ENCODE assay signal across 8 mouse cellular contexts in the genomic region with DNA sequence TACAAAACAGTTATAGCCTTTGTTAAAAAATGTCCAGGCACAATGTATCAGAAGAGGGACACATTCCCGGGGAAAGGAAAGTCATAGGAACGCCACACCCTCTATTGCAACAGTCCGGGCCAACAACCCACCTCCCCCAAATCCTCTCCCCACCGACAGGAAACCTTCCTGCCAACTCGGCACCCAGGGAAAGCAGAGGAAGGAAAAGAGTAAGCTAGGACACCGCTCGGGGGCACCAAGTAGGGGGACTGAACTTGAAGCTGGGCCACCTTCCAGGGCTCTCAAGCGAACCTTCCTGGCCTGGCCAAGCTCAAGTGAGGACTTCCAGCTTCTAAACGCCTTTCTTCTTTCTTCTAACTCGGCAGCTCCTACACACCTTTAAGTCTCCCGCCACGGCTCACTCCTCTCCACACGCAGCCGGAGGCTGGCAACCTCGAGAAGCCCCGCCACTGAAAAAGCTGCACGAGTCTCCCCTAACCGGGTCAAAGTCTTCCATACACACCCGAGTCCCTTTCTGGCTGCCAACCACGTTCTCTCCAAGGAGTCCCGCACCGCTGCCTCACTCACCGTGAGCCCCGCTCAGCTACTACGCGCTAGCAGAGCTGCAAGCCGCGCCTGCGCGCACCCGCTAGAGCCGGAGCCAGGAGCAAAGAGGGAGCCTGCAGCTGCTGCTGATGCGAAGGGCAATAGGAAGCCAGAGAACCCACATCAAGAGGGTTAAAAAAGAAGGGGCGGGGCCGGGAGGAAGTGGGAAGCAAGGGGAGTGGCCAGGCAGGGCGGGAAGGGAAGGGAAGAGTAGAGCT. TPM values are rescaled to one million over a fixed set of nuclear protein-coding genes. Genes with fewer than 3 reads are reported as not detected.
DNase-seq lines count a peak whose midpoint lies in the region; ATAC-seq and TF ChIP-seq lines count a peak whose summit lies in the region.

TSS of gene Prrg1 (minus strand) at position 695 of the 803 bp plus-strand sequence.

- peak within 1 kb of the TSS; percentile 71 for H3K9ac ChIP-seq in heart, embryonic 14.5 days (ENCODE audit: low read length)
- H3K9ac ChIP-seq in liver, embryonic 15.5 days: peak within 1 kb of the TSS; percentile 37
- H3K9ac ChIP-seq in neural tube, embryonic 14.5 days (replicated peaks; ENCODE audit: low read depth, low read length): peak within 1 kb of the TSS; percentile 55

- peak within 1 kb of the TSS; percentile 30 for H3K4me3 ChIP-seq in C2C12 (ENCODE audit: insufficient read depth, poor library complexity, severe bottlenecking)
- peak within 1 kb of the TSS; percentile 77 for H3K4me3 ChIP-seq in bone marrow macrophage, adult 2 months (ENCODE audit: insufficient read depth, low read length)
- peak within 1 kb of the TSS; percentile 58 for H3K4me3 ChIP-seq in forebrain, embryonic 10.5 days
- H3K4me3 ChIP-seq in heart, embryonic 14.5 days (ENCODE audit: control insufficient read depth in 1 of 2, insufficient read depth in 1 of 2, low read depth in 1 of 2, low read length in 2 of 2): peak within 1 kb of the TSS; percentile 53 to 61
- peak within 1 kb of the TSS; percentile 61 for H3K4me3 ChIP-seq in liver, embryonic 15.5 days (replicated peaks)
- peak within 1 kb of the TSS; percentile 44 for H3K4me3 ChIP-seq in neural tube, embryonic 14.5 days (ENCODE audit: low read depth, low read length)
- peak within 1 kb of the TSS; percentile 80 for H3K4me3 ChIP-seq in testis, adult 2 months (ENCODE audit: control insufficient read depth, low read depth, low read length)

- no peaks in the 10 kb centered on the region for H3K79me3 ChIP-seq in C2C12 (ENCODE audit: low read depth)

- H3K27ac ChIP-seq in bone marrow macrophage, adult 2 months (ENCODE audit: insufficient read depth, low read depth, low read length): peak within 1 kb of the TSS; percentile 46
- H3K27ac ChIP-seq in forebrain, embryonic 10.5 days: peak within 1 kb of the TSS; percentile 87
- peak within 1 kb of the TSS; percentile 68 to 86 for H3K27ac ChIP-seq in heart, embryonic 14.5 days (replicated peaks in 1 of 2; ENCODE audit: control insufficient read depth in 1 of 2, insufficient read depth in 1 of 2, low read depth in 2 of 2, low read length in 2 of 2)
- 0 out of 2 replicates have a peak within 1 kb of the TSS, but pooled peaks have one; percentile 41 for H3K27ac ChIP-seq in liver, embryonic 15.5 days (replicated peaks)
- peak within 1 kb of the TSS; percentile 66 for H3K27ac ChIP-seq in neural tube, embryonic 14.5 days (ENCODE audit: low read depth, low read length)
- peak within 1 kb of the TSS; percentile 42 for H3K27ac ChIP-seq in testis, adult 2 months (ENCODE audit: control insufficient read depth, insufficient read depth, low read depth, low read length)

- peak within 1 kb of the TSS; percentile 62 for H3ac ChIP-seq in C2C12 (ENCODE audit: control insufficient read depth, insufficient read length, low read depth)

- H3K9me3 ChIP-seq in forebrain, embryonic 10.5 days: 0 out of 2 replicates have a peak, but pooled peaks cover 3% of the 10 kb centered on the region
- H3K9me3 ChIP-seq in heart, embryonic 14.5 days (ENCODE audit: control insufficient read depth, low read length): no peaks in the 10 kb centered on the region
- no peaks in the 10 kb centered on the region for H3K9me3 ChIP-seq in liver, embryonic 15.5 days (replicated peaks)
- no peaks in the 10 kb centered on the region for H3K9me3 ChIP-seq in neural tube, embryonic 14.5 days (ENCODE audit: control insufficient read depth, low read length)

- H3K79me2 ChIP-seq in C2C12 (ENCODE audit: control insufficient read depth, insufficient read depth): no peaks in the 10 kb centered on the region

- WGBS in forebrain, embryonic 10.5 days: 16% methylated on average over 35 of the region's 36 CpGs
- WGBS in heart, embryonic 14.5 days: 10% methylated on average over 36 of the region's 36 CpGs
- WGBS in liver, embryonic 15.5 days (ENCODE audit: insufficient replicate concordance): 9% methylated on average over 36 of the region's 36 CpGs
- WGBS in neural tube, embryonic 14.5 days: 11% methylated on average over 36 of the region's 36 CpGs

- no peak for TF ChIP-seq CTCF in C2C12 (IDR thresholded peaks at IDR 0.05; ENCODE audit: control insufficient read depth, insufficient read depth, insufficient read length)
- TF ChIP-seq CTCF in bone marrow macrophage, adult 2 months (IDR thresholded peaks at IDR 0.05; ENCODE audit: low read depth, low read length): no peak
- no peak for TF ChIP-seq CTCF in testis, adult 2 months (IDR thresholded peaks at IDR 0.05; ENCODE audit: control insufficient read depth, insufficient read depth, insufficient replicate concordance, low read depth, low read length)

- peak; percentile 76 for DNase-seq in forebrain, embryonic 10.5 days (ENCODE audit: extremely low spot score, low spot score)
- peak; percentile 84 for DNase-seq in kidney, postnatal 14 days

- TF ChIP-seq POLR2A in bone marrow macrophage, adult 2 months (IDR thresholded peaks at IDR 0.05; ENCODE audit: borderline replicate concordance, low read depth, low read length): no peak
- peak; percentile 50 for TF ChIP-seq POLR2A in testis, adult 2 months (IDR thresholded peaks at IDR 0.05; ENCODE audit: control insufficient read depth, low read depth, low read length)

- no peaks in the 10 kb centered on the region for H3K36me3 ChIP-seq in C2C12 (ENCODE audit: control insufficient read depth, insufficient read depth)
- no peaks in the 10 kb centered on the region for H3K36me3 ChIP-seq in forebrain, embryonic 10.5 days (replicated peaks)
- no peaks in the 10 kb centered on the region for H3K36me3 ChIP-seq in heart, embryonic 14.5 days (ENCODE audit: control insufficient read depth, insufficient read depth, low read length)
- H3K36me3 ChIP-seq in liver, embryonic 15.5 days (replicated peaks): no peaks in the 10 kb centered on the region
- no peaks in the 10 kb centered on the region for H3K36me3 ChIP-seq in neural tube, embryonic 14.5 days (ENCODE audit: control insufficient read depth, insufficient read depth, low read length)
- H3K36me3 ChIP-seq in testis, adult 2 months (ENCODE audit: control insufficient read depth, insufficient read depth, low read length): no peaks in the 10 kb centered on the region

- H3K4me2 ChIP-seq in heart, embryonic 14.5 days (ENCODE audit: low read length): peak within 1 kb of the TSS; percentile 50
- H3K4me2 ChIP-seq in liver, embryonic 15.5 days: peak within 1 kb of the TSS; percentile 65
- H3K4me2 ChIP-seq in neural tube, embryonic 14.5 days (ENCODE audit: low read depth, low read length): peak within 1 kb of the TSS; percentile 40; the same call in 1 of the 2 replicates

- H3K4me1 ChIP-seq in bone marrow macrophage, adult 2 months (ENCODE audit: control insufficient read depth, insufficient read depth, low read length): 0 out of 2 replicates have a peak, but pooled peaks cover 2% of the 10 kb centered on the region
- H3K4me1 ChIP-seq in forebrain, embryonic 10.5 days: no peaks in the 10 kb centered on the region
- no peaks in the 10 kb centered on the region for H3K4me1 ChIP-seq in heart, embryonic 14.5 days (ENCODE audit: control insufficient read depth in 2 of 2, insufficient read depth in 2 of 2, low read length in 2 of 2)
- no peaks in the 10 kb centered on the region for H3K4me1 ChIP-seq in liver, embryonic 15.5 days (replicated peaks)
- no peaks in the 10 kb centered on the region for H3K4me1 ChIP-seq in neural tube, embryonic 14.5 days (ENCODE audit: control insufficient read depth, insufficient read depth, low read length)
- peaks cover 2% of the 10 kb centered on the region; the same call in 1 of the 2 replicates for H3K4me1 ChIP-seq in testis, adult 2 months (ENCODE audit: control insufficient read depth, insufficient read depth, low read length)

- no peaks in the 10 kb centered on the region for H3K27me3 ChIP-seq in C2C12 (ENCODE audit: control insufficient read depth, insufficient read depth, insufficient read length)
- no peaks in the 10 kb centered on the region for H3K27me3 ChIP-seq in forebrain, embryonic 10.5 days (ENCODE audit: poor library complexity, severe bottlenecking)
- no peaks in the 10 kb centered on the region for H3K27me3 ChIP-seq in heart, embryonic 14.5 days (ENCODE audit: control insufficient read depth, insufficient read depth, low read length)
- no peaks in the 10 kb centered on the region for H3K27me3 ChIP-seq in liver, embryonic 15.5 days
- H3K27me3 ChIP-seq in neural tube, embryonic 14.5 days (ENCODE audit: control insufficient read depth, insufficient read depth, low read length): no peaks in the 10 kb centered on the region
- no peaks in the 10 kb centered on the region for H3K27me3 ChIP-seq in testis, adult 2 months (ENCODE audit: control insufficient read depth, insufficient read depth, low read length)

- ATAC-seq in heart, embryonic 14.5 days (ENCODE audit: insufficient number of reproducible peaks, insufficient read depth, low FRiP score, low read depth): peak; percentile 88
- ATAC-seq in liver, embryonic 15.5 days (ENCODE audit: insufficient read depth): peak; percentile 91
- ATAC-seq in neural tube, embryonic 14.5 days (ENCODE audit: low read depth): peak; percentile 98

TF ChIP-seq in C2C12, 6 proteins besides CTCF, POLR2A, EP300 and RAD21:
- no peak for TF ChIP-seq MYOG (IDR thresholded peaks at IDR 0.05; ENCODE audit: control insufficient read depth, extremely low read depth, insufficient read length)
- TF ChIP-seq MAX (IDR thresholded peaks at IDR 0.05): no peak

RNA-seq across cellular contexts. Expression of gene Prrg1, which starts in this region (rescaled TPM):
- 1.1 TPM for polyA plus RNA-seq in C2C12 (2012; fragmentation: generic; extraction: Trizol)
- polyA plus RNA-seq in bone marrow macrophage, adult 2 months (2012; ENCODE audit: insufficient read depth, insufficient read length, missing spikeins): 4.5 and 5.9 TPM in 2 replicates
- polyA plus RNA-seq in forebrain, embryonic 10.5 days (2016; fragmentation: Nextera tagmentation; extraction: Ambion mirVana): 7.1 and 8.0 TPM in 2 replicates
- 6.1 and 7.6 TPM in 2 replicates for polyA plus RNA-seq in heart, embryonic 14.5 days (2014; fragmentation: Nextera tagmentation; extraction: Ambion mirVana)
- polyA plus RNA-seq in liver, embryonic 15.5 days (2015; fragmentation: Nextera tagmentation; extraction: Ambion mirVana): 1.4 and 1.6 TPM in 2 replicates
- 9.7 TPM in 2 replicates for polyA plus RNA-seq in neural tube, embryonic 14.5 days (2014; fragmentation: Nextera tagmentation; extraction: Ambion mirVana)
- 0.71 and 0.75 TPM in 2 replicates for polyA plus RNA-seq in testis, adult 2 months (2012; rRNA removed)

Comparison
In these comparisons a context has a peak if more than half of its experiments do, and no peak if none do; other contexts are left out.
1. Peak in every context shown above with its lines: DNase-seq, ATAC-seq, H3K4me3 ChIP-seq and H3K27ac ChIP-seq.
2. H3K4me3 ChIP-seq: peak in every context shown above with its lines; median percentile 80 in testis, adult 2 months; 77 in bone marrow macrophage, adult 2 months; 61 in liver, embryonic 15.5 days; 58 in forebrain, embryonic 10.5 days; 57 in heart, embryonic 14.5 days; 44 in neural tube, embryonic 14.5 days; 30 in C2C12.